Mouse (Mus musculus) liver, postnatal 0 days (tissue): ENCODE measurements at regions not wholly inside any gene's neighbourhood (a gene's known extent, or its start where the extent isn't known, plus 50 kb on each side); places are given as distances from the start of the nearest gene placed in this dataset.

ENCODE experiments used
- CTCF ChIP-seq: sonication (generic); IDR thresholded peaks from 2 replicates; pipeline ENCODE4 v1.5.1; 2016; ENCODE audit warnings: antibody characterized with exemption, low read depth
- EP300 ChIP-seq: IDR thresholded peaks from 2 replicates; pipeline ENCODE4 v1.6.1; 2016; ENCODE audit warnings: antibody characterized with exemption, low read depth, mild to moderate bottlenecking

DNA sequence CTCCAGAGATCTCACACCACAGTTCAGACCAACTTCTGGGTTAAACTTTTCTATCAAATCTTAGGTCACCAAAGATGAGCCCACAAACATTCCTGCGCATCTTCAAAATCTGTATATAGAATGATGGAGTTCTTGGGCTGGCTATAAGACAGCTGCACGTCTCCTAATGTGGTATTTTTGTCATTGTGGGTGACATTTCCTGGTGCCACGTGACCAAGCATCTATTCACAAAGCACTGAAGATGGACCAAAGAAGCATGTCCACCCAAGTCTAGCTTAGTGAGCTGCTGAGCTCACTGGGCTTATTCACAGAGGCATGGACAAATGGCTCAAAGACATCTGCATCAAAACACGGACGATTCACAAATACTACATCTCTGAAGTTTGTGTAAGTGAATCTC lies 72.8 kb upstream of the Itgb1 start:
- TF ChIP-seq EP300: no peak
- no peak for TF ChIP-seq CTCF
